ENCODE assay signal across 27 mouse cellular contexts in genomic region chr7:80394600-80394999, GRCm38 (mm10).
"Had no signal": no experiment of that assay in that cellular context is flagged by ENCODE, and none has a peak within 500 bp of the region (broad histone marks: within the 10 kb centered on the region; RNA-seq: fewer than 3 reads in every experiment).

No protein-coding gene starts in this region.

- H3K27me3 ChIP-seq: heart, embryonic 13.5 days; heart, embryonic 15.5 days; hindbrain, embryonic 13.5 days; hindbrain, embryonic 15.5 days; kidney, embryonic 15.5 days; limb, embryonic 13.5 days; limb, embryonic 15.5 days had no signal

- H3K27ac ChIP-seq: heart, adult 2 months; heart, embryonic 13.5 days; heart, embryonic 15.5 days; hindbrain, embryonic 13.5 days; hindbrain, embryonic 15.5 days; hindbrain, postnatal 0 days; kidney, embryonic 15.5 days; kidney, postnatal 0 days; layer of hippocampus, adult 2 months; limb, embryonic 13.5 days; limb, embryonic 15.5 days; liver, embryonic 12.5 days; liver, embryonic 14.5 days had no signal

- H3K4me2 ChIP-seq: heart, embryonic 11.5 days; heart, embryonic 13.5 days; heart, embryonic 15.5 days; hindbrain, embryonic 13.5 days; hindbrain, embryonic 15.5 days; kidney, embryonic 15.5 days; limb, embryonic 13.5 days; limb, embryonic 15.5 days; liver, embryonic 12.5 days had no signal

- ATAC-seq: hindbrain, postnatal 0 days; liver, embryonic 12.5 days had no signal

- H3K9me3 ChIP-seq: heart, embryonic 13.5 days; heart, embryonic 15.5 days; hindbrain, embryonic 13.5 days; hindbrain, embryonic 15.5 days; kidney, embryonic 15.5 days; limb, embryonic 13.5 days; limb, embryonic 15.5 days; liver, embryonic 12.5 days had no signal

- H3K9ac ChIP-seq: heart, embryonic 13.5 days; heart, embryonic 15.5 days; hindbrain, embryonic 13.5 days; hindbrain, embryonic 15.5 days; kidney, embryonic 15.5 days; limb, embryonic 13.5 days; limb, embryonic 15.5 days; liver, embryonic 12.5 days; liver, embryonic 14.5 days had no signal

- DNase-seq: gastrocnemius, postnatal 14 days; gastrocnemius, postnatal 36 days; heart, adult 11 months; heart, adult 2 months; heart, postnatal 14 days; heart, postnatal 36 days; kidney, adult 11 months; kidney, adult 2 months; kidney, adult 9 months; kidney, postnatal 14 days; kidney, postnatal 36 days; layer of hippocampus, adult 9-11 months; layer of hippocampus, postnatal 36 days; left cerebral cortex, postnatal 4 days had no signal

- H3K4me3 ChIP-seq: heart, adult 2 months; heart, embryonic 13.5 days; heart, embryonic 15.5 days; hindbrain, embryonic 13.5 days; hindbrain, embryonic 15.5 days; kidney, embryonic 15.5 days; layer of hippocampus, adult 2 months; limb, embryonic 13.5 days; limb, embryonic 15.5 days; liver, embryonic 12.5 days had no signal
